Mouse (Mus musculus) liver, adult 2 months (tissue): ENCODE measurements around the gene C530025M09Rik.

Experiments
- CTCF ChIP-seq: fragments of 200-500 bp; IDR thresholded peaks from 2 replicates; pipeline ENCODE4 v1.5.1; 2011; ENCODE audit warnings: low read depth, low read length, control low read depth
- POLR2A ChIP-seq: fragments of 200-500 bp; IDR thresholded peaks from 2 replicates; pipeline ENCODE4 v1.6.1; 2011; ENCODE audit warnings: low read length, control low read depth; ENCODE audit not compliant: insufficient read depth; ENCODE audit errors: extremely low read depth

DNA sequence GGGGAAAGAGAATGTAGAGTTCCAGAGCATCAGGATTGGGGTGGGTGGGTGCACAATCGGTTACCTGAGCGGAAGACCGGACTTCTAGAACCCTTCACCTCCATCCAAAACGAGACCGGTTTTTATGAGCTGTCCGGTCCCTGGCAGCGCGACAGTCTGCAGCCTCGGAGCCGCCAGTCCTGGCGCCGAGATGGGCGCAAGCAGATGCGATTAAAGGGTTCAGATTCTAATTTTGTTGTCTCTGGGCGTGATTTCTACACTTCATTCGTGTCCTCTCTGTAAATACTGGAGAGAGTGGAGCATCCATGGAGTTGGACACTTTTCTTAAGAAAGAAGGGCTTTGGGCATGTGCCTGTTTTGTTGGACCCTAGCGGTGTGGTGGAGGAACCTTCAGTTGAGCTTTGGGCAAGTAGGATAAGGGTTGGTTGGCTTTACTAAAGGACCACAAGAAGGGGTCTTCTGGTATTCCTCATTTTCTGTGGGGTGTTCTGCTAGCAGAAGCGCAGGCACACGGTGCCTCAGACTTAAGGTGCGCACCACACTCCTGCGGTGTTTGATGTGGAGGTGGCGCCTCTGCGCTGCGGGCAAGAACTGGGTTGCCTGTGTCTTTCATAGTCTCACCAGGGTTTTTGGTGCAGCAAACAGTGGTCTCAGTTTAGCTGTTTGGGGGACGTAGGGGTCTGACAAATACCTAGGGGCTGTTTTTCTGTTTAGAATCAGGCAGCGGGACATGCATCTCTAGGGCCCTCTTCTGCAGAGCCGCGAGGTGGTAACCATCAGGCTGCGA is 639 bp upstream of the C530025M09Rik start:
- TF ChIP-seq POLR2A (no peak), CTCF (no peak)
